Mouse (Mus musculus) CH12F3 (cell line): Measurements from ENCODE around the gene Thap3.
"Not testable (repeated sequence)": the region's sequence is repeated elsewhere in the genome, so short reads cannot be mapped to it uniquely, and the experiment has no call there.

Source experiments
- in situ Hi-C: fragments of 300-500 bp; cut with MboI; formaldehyde crosslinking; loops from 2 replicates; pipeline ENCODE4 v1.14.3; 2020; ENCODE audit warnings: low sequenced_read_pairs

Thap3 gene

DNA sequence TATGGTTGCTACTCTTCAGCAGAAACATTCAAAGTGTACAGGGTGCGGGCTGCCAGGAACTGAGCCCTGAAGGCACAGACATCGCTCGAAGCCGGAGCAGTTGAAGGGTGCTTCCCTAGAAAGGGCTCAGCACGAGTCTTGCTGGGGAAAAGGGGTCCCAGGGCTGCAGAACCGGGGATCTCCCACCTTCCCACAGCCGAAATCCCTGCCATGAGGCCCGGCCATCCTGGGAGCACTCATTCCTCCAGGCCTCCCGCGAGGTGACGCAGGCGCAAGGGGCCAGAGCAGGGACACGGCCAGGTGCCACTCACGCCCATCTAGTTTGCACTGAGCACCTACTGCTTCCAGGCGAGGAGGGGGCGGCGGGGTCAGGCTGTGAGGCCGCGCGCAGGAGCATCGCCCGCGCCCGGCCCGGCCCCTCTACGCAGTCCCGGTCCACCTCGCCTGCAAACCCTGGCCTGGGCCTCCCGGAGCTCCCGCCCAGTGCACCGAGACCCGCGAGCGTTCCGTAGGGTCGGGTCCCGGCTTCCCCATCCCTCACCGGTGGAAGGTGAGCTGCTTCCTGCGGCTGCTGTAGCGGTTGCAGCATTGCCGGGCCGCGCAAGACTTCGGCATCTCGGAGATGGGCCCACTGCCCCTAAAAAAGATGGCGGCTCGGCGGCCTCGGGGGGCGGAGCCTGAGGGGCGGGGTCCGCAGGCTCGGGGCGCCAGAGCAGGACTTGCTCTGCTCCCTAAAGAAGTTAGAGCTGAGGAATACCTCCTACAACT lies at the start of gene Thap3:
Gene Thap3 (minus strand): TSS at position 656 of the 768 bp plus-strand sequence.
- in situ Hi-C loops, result no loop called here

- in situ Hi-C loops, result no loop called here
Observed at GRCm38 (mm10) chr4:152038225-152038984, 49.6 kb upstream of the Thap3 start, which contains the start of gene Tas1r1. TSS of gene Tas1r1 (minus strand) at chr4:152038568.

DNA sequence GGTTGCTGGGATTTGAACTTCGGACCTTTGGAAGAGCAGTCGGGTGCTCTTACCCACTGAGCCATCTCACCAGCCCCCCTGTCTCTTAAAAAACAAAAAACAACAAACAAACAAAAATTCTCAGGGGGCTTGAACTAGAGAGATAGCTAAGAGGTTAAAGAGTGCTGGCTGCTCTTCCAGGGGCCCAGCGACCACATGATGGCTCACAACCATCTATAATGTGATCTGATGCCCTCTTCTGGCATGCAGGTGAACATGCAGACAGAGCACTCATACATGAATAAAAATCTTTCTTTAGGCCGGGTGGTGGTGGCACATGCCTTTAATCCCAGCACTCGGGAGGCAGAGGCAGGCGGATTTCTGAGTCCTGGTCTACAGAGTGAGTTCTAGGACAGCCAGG lies 47.7 kb upstream of the Thap3 start:
- in situ Hi-C loops, result not testable (repeated sequence)

DNA sequence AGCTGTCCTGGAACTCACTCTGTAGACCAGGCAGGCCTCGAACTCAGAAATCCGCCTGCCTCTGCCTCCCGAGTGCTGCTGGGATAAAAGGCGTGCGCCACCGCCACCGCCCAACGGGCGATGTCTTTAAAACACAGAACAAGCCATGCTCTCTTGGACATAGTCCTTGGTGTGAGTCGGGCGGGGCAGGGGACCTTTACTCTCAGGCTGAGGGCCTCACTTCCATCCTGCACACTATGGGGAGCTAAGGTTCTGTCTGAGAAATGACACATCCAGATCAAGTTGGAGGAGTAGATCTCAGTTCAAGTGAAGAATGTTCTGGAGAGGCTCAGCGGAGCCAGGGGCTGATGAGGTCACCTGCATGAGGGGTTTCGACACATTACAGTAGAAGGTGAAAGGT lies 44.1 kb upstream of the Thap3 start:
- in situ Hi-C loops, result no loop called here

GRCm38 (mm10) chr4:152029997-152030396 lies 41.2 kb upstream of the Thap3 start:
- in situ Hi-C loops, result no loop called here

DNA sequence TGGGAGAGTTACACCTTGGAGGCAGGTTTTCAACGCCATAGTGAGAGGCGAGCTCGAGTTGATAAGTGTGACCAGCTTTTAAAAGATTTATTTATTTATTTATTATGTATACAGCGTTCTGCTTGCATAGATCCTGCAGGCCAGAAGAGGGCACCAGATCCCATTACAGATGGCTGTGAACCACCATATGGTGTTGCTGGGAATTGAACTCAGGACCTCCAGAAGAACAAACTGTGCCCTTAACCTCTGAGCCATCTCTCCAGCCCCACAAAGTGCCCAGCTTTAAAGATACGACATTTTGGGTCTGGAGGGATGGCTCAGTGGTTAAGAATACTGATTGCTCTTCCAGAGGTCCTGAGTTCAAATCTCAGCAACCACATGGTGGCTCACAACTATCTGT lies 40.3 kb upstream of the Thap3 start:
- in situ Hi-C loops, result no loop called here

DNA sequence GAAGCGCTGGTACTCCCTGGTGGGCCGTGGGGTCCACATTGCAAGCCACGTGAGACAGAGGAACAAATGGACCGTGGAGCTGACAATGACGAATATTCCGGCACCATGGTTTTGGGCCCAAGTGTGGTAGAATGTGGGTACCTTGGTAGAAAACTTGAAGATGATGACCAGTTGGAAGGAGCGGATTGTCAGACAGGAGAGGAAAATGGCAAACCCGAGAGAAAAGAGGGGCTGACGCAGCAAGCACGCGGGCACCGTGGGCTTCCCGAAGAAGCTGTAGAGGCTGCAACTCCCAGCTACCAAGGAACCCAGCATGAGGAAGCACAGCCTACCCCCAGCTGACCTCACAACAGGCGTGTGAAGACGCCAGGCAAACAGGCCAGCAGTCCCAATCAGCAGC lies 39.7 kb upstream of the Thap3 start:
- in situ Hi-C loops, result no loop called here

DNA sequence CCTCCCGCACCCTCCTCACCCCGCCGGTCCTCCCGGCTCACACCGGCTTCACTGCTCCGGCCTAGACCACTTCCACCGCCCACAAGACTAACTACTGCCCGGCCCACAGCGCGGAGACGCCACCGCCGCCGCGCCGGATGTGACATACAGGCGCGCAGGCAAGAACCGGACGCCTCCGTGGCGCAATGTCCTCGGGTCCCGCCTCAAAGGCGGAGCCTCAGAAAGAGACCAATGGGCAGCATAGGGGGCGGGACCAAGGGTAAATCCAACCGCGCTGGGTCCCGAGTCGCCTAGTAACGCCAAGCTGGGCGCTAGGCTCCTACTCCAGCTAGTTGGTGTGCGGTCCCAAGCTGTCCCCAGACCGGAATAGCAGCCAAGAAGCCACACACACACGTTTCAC lies 38.7 kb upstream of the Thap3 start, which contains the start of gene Zbtb48:
Gene Zbtb48 (minus strand): TSS at position 148 of the 400 bp plus-strand sequence.
- in situ Hi-C loops, result no loop called here

DNA sequence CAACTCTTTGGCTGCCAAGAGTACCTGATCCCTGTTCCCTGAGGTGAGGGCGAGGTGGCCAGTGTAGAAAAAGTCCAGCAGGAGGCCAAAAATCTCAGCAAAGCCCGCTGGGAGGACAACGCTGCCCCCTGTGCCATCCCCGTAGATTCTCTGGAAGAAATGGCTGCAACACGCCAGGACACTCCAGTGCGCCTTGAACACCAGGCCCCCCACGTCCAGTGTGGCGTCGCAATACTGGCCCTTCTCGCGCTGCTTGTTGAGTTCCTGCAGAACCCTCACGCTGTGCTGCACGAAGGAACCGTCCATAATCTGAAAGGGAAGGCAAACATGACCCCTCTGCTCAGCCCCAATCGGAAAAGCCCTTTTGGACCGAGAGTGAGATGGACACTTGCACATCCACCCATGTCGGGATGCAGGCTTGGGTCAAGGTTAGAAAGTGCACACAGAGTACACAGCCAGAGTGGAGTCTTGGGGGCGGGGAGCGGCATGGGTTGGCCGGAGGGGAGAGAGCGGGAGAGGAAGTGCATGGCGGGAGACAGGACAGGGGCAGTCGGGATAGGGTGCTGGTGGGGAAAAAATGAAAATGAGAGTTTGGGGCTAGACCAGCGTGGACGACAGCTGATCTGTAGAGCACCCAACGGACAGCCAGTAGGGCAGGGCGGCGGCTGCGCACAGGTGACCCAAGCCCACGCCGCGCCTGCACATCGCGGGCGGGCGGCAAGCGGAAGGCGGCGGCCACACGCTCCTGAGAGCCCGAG lies 38.1 kb upstream of the Thap3 start:
- in situ Hi-C loops, result no loop called here

GRCm38 (mm10) chr4:152024525-152024924 lies 35.7 kb upstream of the Thap3 start:
- in situ Hi-C loops, result no loop called here

DNA sequence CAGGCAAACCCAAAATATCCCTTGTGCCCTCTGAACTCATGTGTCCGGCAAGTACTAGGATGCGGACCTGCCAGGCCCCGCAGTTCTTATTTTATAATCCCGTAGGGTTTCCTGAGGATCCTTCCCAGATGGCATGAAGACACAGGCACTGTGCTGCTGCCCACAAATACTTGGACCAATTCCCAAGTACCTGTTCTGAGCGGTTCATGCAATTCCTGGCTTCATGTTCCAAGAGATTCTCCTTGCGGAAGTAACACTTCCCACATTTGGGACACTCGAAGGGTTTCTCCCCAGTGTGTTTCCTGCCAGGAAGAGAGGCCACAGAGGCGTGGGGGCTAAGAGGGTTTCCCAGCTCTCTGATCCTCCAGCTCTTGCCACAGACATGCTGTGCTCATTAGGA lies 33.7 kb upstream of the Thap3 start:
- in situ Hi-C loops, result no loop called here

GRCm38 (mm10) chr4:152021568-152022097 lies 32.8 kb upstream of the Thap3 start:
- in situ Hi-C loops, result no loop called here

- in situ Hi-C loops, result no loop called here
Observed at GRCm38 (mm10) chr4:152020024-152020423, 31.2 kb upstream of the Thap3 start.

- in situ Hi-C loops, result no loop called here
Observed at GRCm38 (mm10) chr4:152019073-152019472, 30.3 kb upstream of the Thap3 start.

GRCm38 (mm10) chr4:152013036-152013813 lies 24.4 kb upstream of the Thap3 start:
- in situ Hi-C loops, result no loop called here

GRCm38 (mm10) chr4:152012109-152012508 lies 23.3 kb upstream of the Thap3 start:
- in situ Hi-C loops, result no loop called here

DNA sequence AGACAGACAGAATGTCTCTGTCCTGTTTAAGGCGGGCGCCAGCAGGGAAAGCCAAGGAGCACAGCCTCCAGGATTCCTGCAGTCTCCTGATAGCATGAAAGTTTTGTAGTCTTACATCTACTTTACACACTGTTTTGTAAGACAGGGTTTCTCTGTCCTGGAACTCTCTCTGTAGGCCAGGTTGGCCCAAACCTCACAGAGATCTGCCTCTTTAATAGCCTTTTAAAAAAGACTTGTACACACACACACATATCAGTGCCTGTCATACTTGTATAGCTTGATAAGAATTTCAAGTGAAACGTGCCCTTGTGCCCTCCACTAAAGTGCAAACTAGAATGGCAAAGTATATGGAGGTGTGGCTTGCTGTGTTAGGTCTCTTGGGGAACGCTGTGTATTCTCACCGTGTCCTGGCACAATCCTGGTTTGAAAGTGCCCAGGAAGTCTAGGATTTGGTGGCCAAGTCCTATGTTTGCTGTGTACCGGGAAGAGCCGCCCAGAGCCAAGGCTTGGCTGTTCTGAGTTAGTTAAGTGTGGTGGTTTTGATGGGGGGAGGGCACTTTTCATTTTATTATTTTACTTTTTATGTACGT lies 22.5 kb upstream of the Thap3 start:
- in situ Hi-C loops, result no loop called here

GRCm38 (mm10) chr4:152010707-152011134 lies 21.9 kb upstream of the Thap3 start:
- in situ Hi-C loops, result no loop called here

DNA sequence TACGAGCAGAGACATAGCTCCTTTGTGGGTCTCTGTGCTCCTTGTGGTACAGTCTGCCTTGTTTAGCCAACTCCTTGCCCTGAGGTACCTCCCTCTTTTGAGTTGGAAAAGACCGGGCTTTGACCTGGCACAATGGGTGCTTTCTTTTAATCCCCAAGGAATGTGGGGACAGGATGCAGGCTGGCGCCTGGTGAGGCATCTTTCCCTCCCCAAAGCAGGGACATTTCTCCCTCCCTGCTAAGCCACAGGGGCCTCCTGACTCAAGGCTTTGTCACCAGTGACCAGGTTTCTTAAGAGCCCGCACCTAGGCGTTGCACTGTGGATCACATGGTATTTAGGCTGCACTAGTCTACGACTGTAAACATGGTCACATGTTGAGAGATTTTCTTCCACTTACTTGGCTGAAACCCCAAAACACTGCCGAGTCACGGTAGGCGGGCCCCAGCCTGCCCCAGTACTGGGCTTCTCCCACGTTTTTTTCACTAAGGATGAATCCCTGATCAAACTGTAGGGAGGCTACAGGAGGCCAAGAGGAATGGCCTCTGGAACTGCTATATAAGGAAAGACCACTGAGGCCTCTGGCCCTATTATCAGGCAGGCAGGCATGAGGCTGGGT lies 21.4 kb upstream of the Thap3 start:
- in situ Hi-C loops, result no loop called here
